Mouse (Mus musculus) myocyte (in vitro differentiated cells): ENCODE measurements around the gene Zfp961. TPM values are rescaled to one million over a fixed set of nuclear protein-coding genes. Genes with fewer than 3 reads are reported as not detected.

Experiments
- H3K27me3 ChIP-seq: one replicate; pipeline ENCODE4 v1.6.1; 2011; ENCODE audit not compliant: control insufficient read depth, insufficient read depth, insufficient read length
- H3K36me3 ChIP-seq: one replicate; pipeline ENCODE4 v1.6.1; 2011; ENCODE audit not compliant: control insufficient read depth, insufficient read depth
- H3K4me2 ChIP-seq: one replicate; pipeline ENCODE4 v1.6.1; 2011; ENCODE audit warnings: low read depth, control low read depth
- H3K4me3 ChIP-seq: one replicate; pipeline ENCODE4 v1.5.1; 2011; ENCODE audit warnings: mild to moderate bottlenecking, control low read depth, moderate library complexity
- H3K79me2 ChIP-seq: one replicate; pipeline ENCODE4 v1.6.1; 2011; ENCODE audit not compliant: control insufficient read depth, insufficient read depth
- H3ac ChIP-seq: one replicate; pipeline ENCODE4 v1.6.1; 2011; ENCODE audit not compliant: control insufficient read depth, insufficient read length
- E2F4 ChIP-seq: IDR thresholded peaks from one replicate; pipeline ENCODE4 v1.6.1; 2011; ENCODE audit warnings: mild to moderate bottlenecking, control low read depth, moderate library complexity; ENCODE audit not compliant: insufficient read depth
- USF1 ChIP-seq: IDR thresholded peaks from one replicate; pipeline ENCODE4 v1.6.1; 2011; ENCODE audit warnings: low read depth, mild to moderate bottlenecking, control low read depth, moderate library complexity
- polyA plus RNA-seq: library from polyadenylated mRNA; unstranded; fragments of >200 nt; fragmentation: generic; extraction: Trizol; gene quantifications from one replicate; pipeline ENCODE4 v1.2.1, GENCODE M21; 2012; ENCODE audit warnings: missing spikeins

Zfp961 gene
- polyA plus RNA-seq, 1 experiment = 2.7 TPM

DNA sequence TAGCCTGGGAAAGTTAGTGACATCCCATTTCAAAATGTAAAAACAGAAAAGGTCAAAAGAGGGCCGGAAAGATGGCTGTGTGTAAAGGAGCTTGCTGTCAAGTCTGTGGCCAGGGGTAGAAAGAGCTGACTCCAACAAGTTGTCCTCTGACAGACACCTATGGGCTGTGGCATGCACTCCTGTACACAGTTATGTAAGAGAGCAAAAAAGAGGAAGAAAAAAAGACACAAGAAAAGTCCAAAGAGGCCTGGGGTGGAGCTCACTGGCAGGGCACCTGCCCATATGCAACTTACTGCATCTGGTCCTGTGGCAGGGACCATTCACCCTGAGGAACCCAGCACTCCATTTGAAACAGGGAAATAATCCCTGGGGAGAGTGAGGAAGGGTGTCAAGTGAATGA is 91.7 kb downstream of the Zfp961 start:
- Histone ChIP-seq H3ac (no peak overlapping the region), H3K4me2 (no peak overlapping the region), H3K4me3 (no peak overlapping the region), H3K36me3 (no peaks in the 10 kb centered on the region), H3K79me2 (no peaks in the 10 kb centered on the region), H3K27me3 (no peaks in the 10 kb centered on the region)
- no peak for TF ChIP-seq USF1
- TF ChIP-seq E2F4 = no peak

Other genes starting within 250 kb of the Zfp961 start
- gene B3gnt3, start 249.2 kb upstream of the Zfp961 start, polyA plus RNA-seq = 0.01 TPM
- not detected for gene Fcho1, start 225.3 kb upstream of the Zfp961 start, polyA plus RNA-seq
- gene Zfp709, start 69.0 kb upstream of the Zfp961 start, polyA plus RNA-seq = 0.31 TPM
- gene Zfp882, start 42.4 kb upstream of the Zfp961 start, polyA plus RNA-seq = 0.55 TPM
- gene Zfp617, start 42.4 kb upstream of the Zfp961 start, polyA plus RNA-seq = 6.2 TPM
- gene Cyp4f18, start 58.6 kb downstream of the Zfp961 start, polyA plus RNA-seq = 0.16 TPM
- not detected for gene Olfr372, start 90.2 kb downstream of the Zfp961 start, polyA plus RNA-seq
- gene Olfr373, start 132.1 kb downstream of the Zfp961 start, polyA plus RNA-seq = not detected
- not detected for gene Olfr374, start 156.0 kb downstream of the Zfp961 start, polyA plus RNA-seq
- gene Tpm4, start 183.9 kb downstream of the Zfp961 start, polyA plus RNA-seq = 205 TPM
- 84.3 TPM for gene Rab8a, start 210.2 kb downstream of the Zfp961 start, polyA plus RNA-seq
- not detected for gene Hsh2d, start 238.6 kb downstream of the Zfp961 start, polyA plus RNA-seq